In genomic region chr12:116077074-116077854, GRCm38 (mm10) we compare ENCODE assay signal across 8 mouse cellular contexts. TPM values are rescaled to one million over a fixed set of nuclear protein-coding genes. Genes with fewer than 3 reads are reported as not detected.
A peak's percentile ranks its signal among the peaks of the same experiment; 100 is the strongest.
DNase-seq lines count a peak whose midpoint lies in the region; ATAC-seq lines count a peak whose summit lies in the region.

Vipr2 (plus strand) TSS chr12:116077726.

- DNase-seq in urinary bladder, postnatal 14 days (ENCODE audit: low spot score) = peak; percentile 56
- DNase-seq in urinary bladder, postnatal 10 days (ENCODE audit: low spot score) = no peak
- peak; percentile 48 to 49 for DNase-seq in cerebellum, postnatal 36 days
- peak; percentile 35 to 46 for DNase-seq in gastrocnemius, postnatal 36 days
- DNase-seq in urinary bladder, postnatal 4 days (ENCODE audit: low spot score in 2 of 2) = peak; percentile 47 to 75

- ATAC-seq in intestine, embryonic 15.5 days = peak; percentile 98
- ATAC-seq in lung, embryonic 15.5 days (ENCODE audit: borderline replicate concordance, extremely low read depth, low FRiP score, low TSS enrichment) = peak; percentile 95
- peak; percentile 31; the same call in 1 of the 2 replicates for ATAC-seq in neutrophil, adult 5-6 weeks (ENCODE audit: extremely low read depth, insufficient number of reproducible peaks, low FRiP score, poor library complexity, severe bottlenecking)

- intact Hi-C loops in gastrocnemius, postnatal 36 days (cut with DNase I) = no loop called here

- peak within 1 kb of the TSS; percentile 94 for H3K4me2 ChIP-seq in intestine, embryonic 15.5 days (replicated peaks)
- H3K4me2 ChIP-seq in lung, embryonic 15.5 days = peak within 1 kb of the TSS; percentile 96

- H3K9me3 ChIP-seq in intestine, embryonic 15.5 days = no peaks in the 10 kb centered on the region
- no peaks in the 10 kb centered on the region for H3K9me3 ChIP-seq in lung, embryonic 15.5 days

- peak within 1 kb of the TSS; percentile 67 for H3K9ac ChIP-seq in intestine, embryonic 15.5 days
- peak within 1 kb of the TSS; percentile 65 for H3K9ac ChIP-seq in lung, embryonic 15.5 days

- H3K4me3 ChIP-seq in intestine, embryonic 15.5 days (replicated peaks) = peak within 1 kb of the TSS; percentile 55
- H3K4me3 ChIP-seq in lung, embryonic 15.5 days = peak within 1 kb of the TSS; percentile 62

- H3K4me1 ChIP-seq in intestine, embryonic 15.5 days (replicated peaks) = no peaks in the 10 kb centered on the region
- H3K4me1 ChIP-seq in lung, embryonic 15.5 days = 0 out of 2 replicates have a peak, but pooled peaks cover 2% of the 10 kb centered on the region

- peaks cover 5% of the 10 kb centered on the region; the same call in 1 of the 2 replicates for H3K27me3 ChIP-seq in intestine, embryonic 15.5 days (replicated peaks)
- H3K27me3 ChIP-seq in lung, embryonic 15.5 days = peaks cover 10% of the 10 kb centered on the region; the same call in 1 of the 2 replicates

- H3K36me3 ChIP-seq in intestine, embryonic 15.5 days = no peaks in the 10 kb centered on the region
- H3K36me3 ChIP-seq in lung, embryonic 15.5 days = no peaks in the 10 kb centered on the region

- H3K27ac ChIP-seq in intestine, embryonic 15.5 days = peak within 1 kb of the TSS; percentile 14; the same call in 1 of the 2 replicates
- H3K27ac ChIP-seq in lung, embryonic 15.5 days = 0 out of 2 replicates have a peak within 1 kb of the TSS, but pooled peaks have one; percentile 49

- 7% methylated on average over 33 of the region's 33 CpGs for whole genome bisulfite sequencing in intestine, embryonic 15.5 days
- WGBS in lung, embryonic 15.5 days = 4% methylated on average over 33 of the region's 33 CpGs

RNA-seq across cellular contexts. Expression of gene Vipr2, which starts in this region (rescaled TPM):
- total RNA-seq in gastrocnemius, postnatal 36 days (2021) = 1 to 10 TPM; 1.2 to 1.5 TPM
- 2.5 and 2.6 TPM in 2 replicates for polyA plus RNA-seq in intestine, embryonic 15.5 days (2015; fragmentation: Nextera tagmentation; extraction: Ambion mirVana)
- 2.6 and 3.3 TPM in 2 replicates for polyA plus RNA-seq in lung, embryonic 15.5 days (2015; fragmentation: Nextera tagmentation; extraction: Ambion mirVana)
- total RNA-seq in neutrophil, adult 5-6 weeks (2017) = not detected in 2 replicates

Comparison
In these comparisons a context has a peak if more than half of its experiments do, and no peak if none do; other contexts are left out.
1. Peak in ATAC-seq in neutrophil, adult 5-6 weeks; RNA of the gene not detected or under 1 TPM.
2. ATAC-seq: peak in every context shown above with its lines; median percentile 98 in intestine, embryonic 15.5 days; 95 in lung, embryonic 15.5 days; 31 in neutrophil, adult 5-6 weeks.